Mouse (Mus musculus) cerebellum, adult 18-20 months (tissue): ENCODE results near the gene Klhl5.
"Not testable (repeated sequence)": the region's sequence is repeated elsewhere in the genome, so short reads cannot be mapped to it uniquely, and the experiment has no call there.

ENCODE experiments used
- DNase-seq, 2 experiments: peaks; one replicate each; pipeline ENCODE4 v3.0.0; 2021

Klhl5 gene

DNA sequence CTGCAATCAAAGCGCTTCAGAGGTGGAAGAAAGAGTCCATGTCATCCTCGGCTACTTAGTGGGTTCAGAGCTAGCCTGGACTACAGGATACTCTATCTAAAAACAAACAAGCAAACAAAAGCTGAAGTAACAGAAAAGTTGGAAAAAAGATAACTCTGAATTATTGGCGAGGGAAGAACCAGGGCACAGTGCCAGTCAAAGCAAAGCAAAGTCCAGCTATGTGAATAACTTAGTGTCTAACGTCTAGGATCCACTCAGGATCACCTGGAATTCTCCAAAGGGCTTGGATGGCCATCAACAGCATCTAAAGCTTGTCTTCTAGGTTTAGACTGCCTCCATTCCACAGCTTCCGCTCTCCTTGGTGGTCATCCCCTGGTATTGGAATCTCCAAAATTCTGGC is 9.9 kb upstream of the Klhl5 start:
- no peak for DNase-seq

DNA sequence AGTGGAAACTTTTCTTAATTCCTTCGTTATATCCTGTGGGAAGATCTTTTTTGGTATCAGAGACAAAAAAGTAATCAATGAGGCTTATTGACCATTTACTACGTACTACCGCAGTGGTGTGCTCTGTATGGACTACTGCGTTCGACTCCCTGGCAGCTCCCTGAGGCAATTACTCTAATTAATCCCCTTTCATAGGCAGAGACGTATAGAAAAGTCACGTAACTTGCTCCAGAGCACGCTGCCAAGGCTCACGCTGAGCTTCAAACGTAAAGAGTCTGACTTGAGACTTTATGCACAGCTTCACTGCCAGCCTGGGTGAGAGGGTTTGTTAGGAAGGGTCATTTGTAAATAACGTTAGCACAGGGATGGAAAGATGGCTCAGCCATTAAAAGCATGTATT is 7.3 kb upstream of the Klhl5 start:
- DNase-seq, result no peak

DNA sequence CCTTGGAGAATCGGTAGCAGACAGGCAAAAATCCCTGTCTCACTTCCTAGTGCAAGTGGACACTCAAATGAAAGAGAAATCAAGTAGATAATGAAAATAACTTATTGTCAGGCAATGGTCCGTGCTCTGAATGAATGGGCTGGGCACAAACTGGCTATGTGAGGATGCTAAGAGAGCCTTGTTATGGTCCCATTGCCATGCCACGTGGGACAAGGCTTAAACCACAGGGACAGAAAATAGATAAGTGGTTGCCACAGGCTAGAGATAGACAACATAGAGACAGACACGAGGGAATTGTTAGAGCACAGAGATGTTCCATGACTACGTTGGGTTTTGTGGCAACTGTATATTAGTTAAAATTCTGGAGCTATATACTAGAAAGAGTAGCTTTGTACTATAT is 6.1 kb upstream of the Klhl5 start:
- DNase-seq, result no peak

DNA sequence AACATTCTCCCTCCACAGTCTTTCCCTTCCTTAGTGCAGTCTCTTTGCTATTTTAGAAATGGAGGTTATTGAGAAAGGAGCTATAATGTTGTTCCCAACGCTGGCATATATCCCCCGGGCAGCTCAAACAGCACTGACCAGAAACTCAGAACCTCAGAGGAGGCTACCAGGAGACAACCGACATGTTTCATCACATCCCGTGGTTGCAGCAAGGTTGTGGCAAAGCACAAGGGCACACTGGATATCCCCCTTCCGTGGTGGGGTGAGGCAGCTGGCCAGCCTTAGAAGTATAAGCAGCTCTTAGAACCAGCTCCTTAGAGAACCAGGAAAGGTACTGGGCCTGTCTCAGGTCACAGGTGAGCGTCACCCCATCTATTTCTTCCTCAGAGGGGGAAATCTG is 5.7 kb upstream of the Klhl5 start:
- DNase-seq, result no peak

DNA sequence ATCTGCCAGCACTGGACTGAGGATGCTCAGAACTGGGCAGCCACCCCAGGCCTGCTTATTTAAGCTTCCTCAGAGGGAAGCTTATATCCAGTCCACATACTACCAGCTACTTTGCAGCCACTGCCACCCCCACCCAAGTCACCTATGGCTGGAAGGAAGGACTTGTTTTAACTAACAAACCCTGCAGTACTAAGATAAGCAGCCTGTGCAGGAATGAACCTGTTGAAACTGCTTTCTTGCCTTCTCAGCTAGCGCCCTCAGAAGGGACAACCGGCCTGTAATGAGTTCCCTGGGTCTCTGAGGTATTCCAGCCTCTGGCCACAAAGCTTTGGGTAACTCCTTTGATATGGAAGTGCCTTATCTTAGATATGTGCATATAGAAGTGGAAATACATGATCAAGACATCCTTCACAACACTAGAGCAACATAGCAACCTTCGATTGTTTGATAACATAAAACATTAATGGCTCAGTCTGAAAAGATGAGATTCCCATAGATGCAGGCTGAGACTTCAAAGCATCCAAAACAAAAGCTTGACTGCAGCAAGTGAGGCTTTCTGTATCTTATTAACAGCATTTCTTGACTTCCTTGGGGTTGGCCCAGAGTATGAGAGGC is 5.2 kb upstream of the Klhl5 start:
- DNase-seq, result no peak

DNA sequence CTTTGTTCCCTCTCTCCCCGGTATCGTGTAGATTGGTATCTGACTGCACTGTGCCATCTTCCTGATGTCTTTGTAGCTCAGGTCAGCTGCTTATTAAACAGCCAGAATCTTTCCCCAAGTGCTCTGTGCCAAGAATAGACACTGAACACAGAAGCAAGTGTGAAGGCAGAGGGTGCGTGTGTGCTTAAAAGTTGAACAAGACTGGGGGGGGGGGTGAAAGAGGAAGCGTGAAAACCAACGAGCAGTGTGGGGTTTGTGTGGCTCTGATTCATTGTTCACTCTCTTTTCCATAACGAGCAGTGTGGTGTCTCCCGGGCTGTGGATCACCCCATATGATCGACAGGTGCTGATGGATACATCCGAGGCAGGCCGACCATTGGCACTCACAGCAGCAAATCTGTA is 4.7 kb upstream of the Klhl5 start:
- DNase-seq, result no peak

DNA sequence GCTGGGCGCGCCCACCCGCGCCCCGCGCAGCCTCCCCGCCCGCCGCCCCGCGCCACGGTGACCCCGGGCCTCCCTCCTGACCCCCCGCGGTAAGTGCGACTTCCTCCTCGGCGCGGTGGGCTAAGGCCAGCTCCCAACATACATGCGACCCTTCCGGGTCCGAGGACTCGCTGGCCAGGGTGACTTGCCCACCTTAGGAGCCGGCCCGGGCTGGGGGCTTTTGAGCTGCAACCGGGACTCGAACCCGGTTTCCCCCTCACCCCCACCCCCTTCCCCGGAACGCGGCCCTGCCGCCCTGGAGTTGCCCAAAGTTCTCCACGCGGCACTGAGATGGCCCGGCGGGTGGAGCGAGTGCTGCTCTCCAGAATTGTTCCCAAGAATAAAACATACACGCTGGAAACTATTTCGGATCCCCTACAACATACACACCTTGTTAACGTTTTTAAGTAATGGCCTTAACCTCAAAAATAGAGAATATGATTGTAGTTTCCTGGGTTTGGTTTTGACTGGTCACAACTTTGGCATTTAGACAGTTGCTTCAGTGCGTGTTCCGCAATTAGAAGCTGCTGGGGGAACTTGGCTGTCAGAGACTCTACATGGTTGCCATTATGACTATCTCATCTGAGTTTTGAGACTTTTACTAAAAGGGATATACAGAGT is 564 bp downstream of the Klhl5 start:
- peak; percentile 10 to 15 for DNase-seq

DNA sequence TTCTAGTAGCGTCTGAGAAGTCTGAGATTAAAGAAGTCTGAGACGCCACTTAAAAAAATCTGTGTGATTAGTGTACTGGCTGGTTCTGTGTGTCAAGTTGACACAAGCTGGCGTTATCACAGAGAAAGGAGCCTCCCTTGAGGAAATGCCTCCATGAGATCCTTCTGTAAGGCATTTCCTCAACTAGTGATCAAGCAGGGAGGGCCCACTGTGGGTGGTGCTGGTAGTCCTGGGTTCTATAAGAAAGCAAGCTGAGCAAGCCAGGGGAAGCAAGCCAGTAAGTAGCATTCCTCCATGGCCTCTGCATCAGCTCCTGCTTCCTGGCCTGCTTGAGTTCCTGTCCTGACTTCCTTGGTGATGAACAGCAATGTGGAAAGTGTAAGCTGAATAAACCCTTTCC is 4.9 kb downstream of the Klhl5 start:
- DNase-seq, result not testable (repeated sequence)

DNA sequence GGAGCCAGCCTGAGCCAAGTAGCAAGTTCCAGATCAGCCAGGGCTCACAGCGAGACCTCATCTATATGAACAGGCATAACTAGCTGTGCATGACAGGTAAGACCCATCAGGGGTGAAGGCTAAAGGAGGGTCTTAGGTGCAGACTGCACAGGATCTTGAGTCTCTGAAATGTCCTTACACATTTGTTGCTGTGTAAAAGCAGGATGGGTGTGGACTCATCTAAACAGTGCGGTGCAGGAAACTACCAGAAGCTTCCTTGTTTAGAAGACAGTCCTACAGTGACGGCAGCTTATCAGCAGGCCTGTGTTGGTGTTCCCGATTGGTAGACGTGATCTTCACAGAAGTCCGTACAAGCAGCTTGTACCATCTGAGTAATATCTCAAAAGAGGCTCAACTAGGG is 6.0 kb downstream of the Klhl5 start:
- DNase-seq, result no peak

DNA sequence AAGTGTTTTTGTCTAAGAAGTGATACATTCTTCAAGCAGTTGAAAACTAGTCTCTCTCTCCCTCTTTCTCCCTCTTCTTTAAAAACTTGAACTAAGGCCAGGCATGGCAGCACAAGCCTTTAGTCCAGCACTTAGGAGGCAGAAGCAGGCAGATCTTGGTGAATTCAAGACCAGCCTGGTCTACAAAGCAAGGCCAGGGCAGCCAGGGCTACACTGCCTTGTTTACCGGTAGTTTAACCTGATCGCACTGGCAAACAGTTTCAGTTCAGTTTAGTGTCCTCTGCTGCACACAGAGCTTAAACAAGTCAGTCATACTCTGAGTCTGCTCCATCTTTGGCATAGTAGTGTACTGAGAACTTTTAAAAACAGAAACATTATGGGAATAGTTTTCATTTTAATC is 9.4 kb downstream of the Klhl5 start:
- DNase-seq, result no peak

DNA sequence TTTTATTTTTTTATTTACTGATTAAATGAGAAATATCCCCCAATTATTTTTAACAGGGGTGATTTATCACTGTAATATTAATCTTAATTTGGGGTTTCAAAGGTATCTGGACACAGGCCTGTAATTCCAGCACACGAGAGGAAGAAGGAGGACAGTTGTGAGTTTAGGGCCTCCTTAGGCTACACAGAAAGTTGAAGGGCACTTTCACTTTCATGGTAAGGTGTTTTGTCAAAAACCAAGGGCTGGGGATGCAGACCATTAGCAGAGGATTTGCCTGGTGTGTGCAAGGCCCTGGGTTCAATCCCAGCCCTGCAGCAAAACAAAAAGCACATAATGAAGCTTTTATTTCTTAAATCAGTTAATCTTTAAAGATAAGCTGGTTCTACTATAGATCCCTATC is 12.2 kb downstream of the Klhl5 start:
- DNase-seq, result no peak

DNA sequence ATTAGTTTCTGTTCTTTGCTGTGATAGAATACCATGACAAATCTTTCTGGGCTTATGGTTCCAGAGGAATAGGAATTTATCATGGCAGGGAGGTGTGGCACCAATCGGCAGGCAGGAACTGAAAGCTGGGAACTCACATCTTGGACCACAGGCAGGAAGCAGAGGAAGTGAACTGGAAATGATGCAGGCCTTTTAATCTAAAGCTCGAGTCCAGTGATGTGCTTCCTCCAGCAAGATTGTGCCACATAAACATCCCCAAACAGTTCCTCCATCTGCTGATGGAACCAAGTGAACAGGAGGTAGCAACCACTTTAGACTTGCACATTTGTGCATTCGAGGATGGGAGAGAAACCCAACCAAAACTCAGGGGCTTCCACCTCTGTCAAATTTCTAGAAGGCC is 12.6 kb downstream of the Klhl5 start:
- DNase-seq, result no peak

DNA sequence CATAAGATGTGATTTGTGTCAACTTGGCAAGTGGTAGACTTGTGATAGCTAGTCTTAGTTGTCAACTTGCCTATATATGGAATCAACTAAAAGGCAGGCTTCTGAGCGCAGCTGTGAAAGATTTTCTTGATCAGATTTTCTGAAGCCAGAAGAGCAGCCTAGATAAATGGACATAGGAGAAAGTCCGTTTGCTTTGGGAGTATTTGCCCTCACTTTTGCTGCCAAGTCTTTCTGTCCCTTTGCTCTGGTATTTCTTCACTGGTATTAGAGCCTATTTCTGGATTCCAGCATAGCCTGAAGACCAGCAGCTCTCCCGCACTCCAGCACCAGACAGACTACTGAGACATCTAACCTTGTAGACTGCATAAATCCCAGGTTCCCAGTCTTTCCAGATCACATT is 15.3 kb downstream of the Klhl5 start:
- no peak for DNase-seq

DNA sequence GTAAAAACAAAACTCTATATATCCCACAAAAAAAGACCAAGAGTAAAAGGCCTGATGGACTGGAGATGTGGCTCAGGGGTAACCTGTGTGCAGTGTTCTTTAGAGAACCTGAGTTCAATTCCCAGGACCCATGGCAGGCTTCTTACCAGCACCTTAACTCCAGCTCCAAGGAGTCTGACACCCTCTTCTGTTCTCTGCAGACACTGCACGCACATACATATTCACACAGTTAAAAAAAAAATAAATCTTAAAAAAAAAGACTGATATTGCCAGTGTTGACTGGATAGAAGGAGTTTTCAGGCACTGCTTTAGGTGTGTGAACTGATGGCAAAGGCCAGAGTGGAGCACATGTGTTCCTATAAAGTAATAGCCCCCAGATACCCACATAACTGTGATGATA is 18.8 kb downstream of the Klhl5 start:
- DNase-seq, result no peak

DNA sequence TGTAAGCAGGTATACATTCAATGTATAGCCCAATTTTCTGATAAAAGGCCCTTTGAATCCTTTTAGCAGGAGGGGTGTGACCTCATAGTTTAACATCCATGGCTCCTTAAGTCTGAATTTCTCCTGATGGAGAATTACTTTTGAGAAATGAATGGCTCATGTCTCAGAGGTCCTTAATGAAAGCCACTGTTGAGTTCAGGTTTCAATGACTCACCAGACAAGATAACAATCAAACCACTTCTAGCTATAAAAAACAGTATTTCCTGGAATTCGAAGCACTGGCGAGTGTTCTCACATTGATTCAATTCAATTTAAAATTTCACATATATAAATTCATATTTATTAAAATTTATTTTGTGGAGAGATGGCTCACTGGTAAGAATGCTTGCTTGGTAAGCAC is 21.1 kb downstream of the Klhl5 start:
- no peak for DNase-seq

DNA sequence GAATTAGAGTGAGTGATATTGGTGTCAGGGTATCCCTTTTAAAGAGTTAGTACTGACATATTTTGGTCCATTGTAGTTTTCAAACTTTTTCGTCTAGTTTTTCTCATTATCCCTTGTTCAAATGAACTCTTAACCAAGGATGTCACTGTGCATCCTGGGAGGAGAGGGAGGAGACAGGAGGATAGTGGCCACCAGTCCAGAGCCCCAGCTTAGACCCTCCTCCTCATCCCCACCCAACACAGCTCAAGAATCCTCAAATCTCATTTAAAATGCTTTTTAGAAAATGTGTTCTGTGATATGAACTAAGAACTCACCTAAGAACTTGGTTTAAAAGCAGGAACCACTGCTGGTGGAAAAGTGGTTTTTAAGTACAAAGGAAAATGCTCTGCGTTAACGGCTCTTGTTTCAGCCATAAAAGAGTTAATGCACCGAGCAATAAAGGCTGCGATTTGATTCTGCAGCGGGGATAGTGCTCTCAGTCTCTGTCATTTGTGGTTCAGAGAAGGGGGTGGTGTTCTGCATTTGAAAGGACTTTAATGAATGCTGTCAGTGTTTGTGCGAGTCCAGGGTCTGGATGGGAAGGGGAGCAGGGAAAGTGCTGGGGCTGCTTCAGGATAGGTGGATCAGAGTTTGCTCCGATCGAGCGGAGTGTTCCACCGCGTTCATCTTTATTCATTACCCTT is 23.3 kb downstream of the Klhl5 start:
- DNase-seq, result peak in 1 of 2 experiments; percentile 11

DNA sequence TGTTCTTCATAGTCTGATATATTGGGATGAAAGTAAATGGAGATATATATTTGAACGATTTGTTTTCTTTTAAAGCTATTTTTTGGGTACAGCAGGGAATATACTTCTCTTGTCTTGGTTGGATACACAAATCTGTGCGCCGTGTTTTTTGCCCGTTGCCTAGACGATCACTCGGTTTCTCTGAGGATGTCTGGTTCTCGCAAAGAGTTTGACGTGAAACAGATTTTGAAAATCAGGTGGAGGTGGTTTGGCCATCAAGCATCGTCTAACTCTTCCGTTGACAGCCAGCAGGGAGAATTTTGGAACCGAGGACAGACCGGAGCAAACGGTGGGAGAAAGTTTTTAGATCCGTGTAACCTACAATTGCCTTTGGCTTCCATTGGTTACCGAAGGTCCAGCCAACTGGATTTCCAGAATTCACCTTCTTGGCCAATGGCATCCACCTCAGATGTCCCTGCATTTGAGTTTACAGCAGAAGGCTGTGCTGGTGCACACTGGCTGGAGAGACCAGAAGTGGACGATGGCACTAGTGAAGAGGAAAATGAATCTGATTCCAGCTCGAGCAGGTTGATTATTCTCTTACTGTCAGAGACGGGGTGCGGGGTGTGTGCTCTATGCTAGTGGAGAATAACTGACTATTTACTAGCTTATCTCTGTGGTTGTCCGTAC is 24.0 kb downstream of the Klhl5 start:
- DNase-seq, result peak; percentile 42 to 52

DNA sequence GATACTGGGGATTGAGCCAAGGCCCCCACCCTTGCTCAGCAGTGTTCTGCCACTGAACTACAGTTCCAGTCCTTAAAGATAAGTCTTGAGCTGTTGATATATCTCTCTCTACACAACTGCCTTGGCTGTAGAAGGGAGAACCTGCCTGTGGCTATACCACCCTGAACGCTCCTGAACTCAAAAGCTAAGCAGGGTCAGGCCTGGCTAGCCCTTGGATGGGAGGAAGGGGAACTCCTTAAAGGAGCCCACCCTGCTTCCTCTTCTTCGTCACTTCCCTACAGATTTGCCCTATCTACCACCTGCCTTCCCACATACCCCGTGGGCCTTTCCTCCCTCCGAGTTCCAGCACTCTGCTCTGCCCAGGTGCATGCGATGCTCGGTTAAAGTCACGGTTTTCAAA is 28.8 kb downstream of the Klhl5 start:
- DNase-seq, result no peak

DNA sequence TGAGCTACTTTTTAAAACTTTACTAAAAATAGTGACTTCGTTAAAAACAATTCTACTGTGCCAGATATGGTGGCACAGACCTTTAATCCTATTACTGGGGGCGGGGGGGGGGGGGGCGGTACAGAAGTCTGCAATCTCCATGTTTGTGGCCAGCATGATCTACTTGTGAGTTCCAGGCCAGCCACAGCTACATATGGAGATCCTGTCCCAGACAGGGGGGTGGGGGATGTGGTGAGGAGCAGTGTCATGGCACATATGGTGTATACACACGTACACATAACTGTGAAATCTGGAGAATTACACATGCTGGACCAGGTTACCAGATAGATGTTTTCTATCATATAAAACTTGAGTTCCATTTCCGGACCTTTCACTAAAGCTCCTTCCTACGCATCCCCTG is 29.7 kb downstream of the Klhl5 start:
- no peak for DNase-seq

DNA sequence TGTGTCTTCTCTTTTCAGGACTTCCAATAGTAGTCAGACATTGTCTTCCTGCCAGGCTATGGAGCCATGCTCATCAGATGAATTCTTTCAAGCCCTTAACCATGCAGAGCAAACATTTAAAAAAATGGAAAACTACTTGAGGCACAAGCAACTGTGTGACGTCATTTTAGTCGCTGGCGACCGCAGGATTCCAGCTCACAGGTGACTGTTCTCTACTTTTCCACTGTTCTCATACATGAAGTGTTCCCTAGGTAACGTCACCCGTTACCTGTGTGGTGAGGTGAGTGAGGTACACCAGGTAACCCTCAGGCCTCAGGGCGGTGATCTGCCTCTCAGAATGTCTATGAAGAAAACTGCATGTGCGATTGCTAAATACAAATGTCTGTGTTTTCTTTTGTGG is 33.9 kb downstream of the Klhl5 start:
- DNase-seq, result no peak

DNA sequence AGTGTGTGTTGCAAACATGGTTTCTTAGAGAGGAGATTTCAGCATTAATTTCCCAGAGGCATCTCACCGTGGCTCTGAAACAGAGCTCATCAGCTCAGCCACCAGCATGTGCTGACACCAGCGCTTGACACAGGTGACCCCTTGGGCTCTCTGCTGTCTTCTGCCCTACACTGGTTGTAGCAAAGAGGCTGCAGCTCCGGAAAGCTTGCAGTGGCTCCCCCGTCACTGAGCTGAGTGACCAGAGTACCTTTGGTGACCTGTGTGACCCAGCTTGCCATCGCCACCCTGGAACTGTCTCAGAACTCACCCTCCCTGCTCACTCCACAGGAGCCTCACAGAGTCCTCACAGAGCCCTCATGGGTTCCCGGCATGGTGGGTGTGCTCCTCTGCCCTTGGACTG is 34.9 kb downstream of the Klhl5 start:
- DNase-seq, result no peak

DNA sequence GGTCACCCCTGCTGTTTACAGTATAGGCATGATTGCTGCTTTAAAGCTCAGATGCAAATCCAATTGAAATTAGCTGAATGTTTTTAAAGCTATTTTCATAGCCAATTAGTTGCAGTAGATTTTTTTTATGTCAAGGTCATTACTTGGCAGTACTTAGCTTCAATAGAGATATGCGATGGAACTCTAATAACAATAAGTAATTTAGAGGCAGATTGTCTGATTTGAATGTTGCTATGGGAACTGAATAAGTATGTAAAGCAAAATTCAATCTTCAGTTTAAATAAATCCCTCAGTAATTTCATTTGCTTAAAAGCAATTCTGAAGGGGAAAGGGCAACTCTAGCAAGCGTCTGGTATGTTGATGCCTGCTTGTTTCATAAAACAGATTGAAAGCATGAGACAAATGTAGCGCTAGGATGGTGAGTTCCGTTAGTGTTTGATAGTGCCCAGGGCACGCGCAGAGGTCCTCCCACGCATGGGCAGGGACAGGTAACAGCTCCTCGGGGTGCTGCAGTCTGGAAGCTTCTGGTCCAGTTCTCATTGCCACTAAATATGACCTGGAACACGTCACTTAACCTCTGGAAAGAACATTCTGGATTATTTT is 38.3 kb downstream of the Klhl5 start:
- no peak for DNase-seq

DNA sequence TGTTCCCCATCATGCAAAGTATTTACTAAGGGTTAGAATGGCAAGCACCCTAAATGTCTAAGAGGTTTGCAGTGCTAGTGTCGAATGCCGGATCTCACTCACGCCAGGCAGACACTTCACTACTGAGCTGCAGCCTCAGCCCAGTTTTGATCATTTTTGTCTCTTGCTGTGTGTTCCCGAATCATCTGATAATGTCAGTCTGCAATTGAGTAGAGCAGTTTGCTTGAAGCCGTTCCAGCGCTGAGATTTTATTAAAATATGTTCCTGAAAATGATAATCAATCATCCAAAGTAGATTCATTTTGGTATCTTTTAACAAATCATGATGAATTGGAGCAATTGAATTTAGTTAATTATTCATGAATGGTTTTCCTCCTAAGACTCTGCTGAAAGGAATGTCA is 39.4 kb downstream of the Klhl5 start:
- DNase-seq, result no peak

DNA sequence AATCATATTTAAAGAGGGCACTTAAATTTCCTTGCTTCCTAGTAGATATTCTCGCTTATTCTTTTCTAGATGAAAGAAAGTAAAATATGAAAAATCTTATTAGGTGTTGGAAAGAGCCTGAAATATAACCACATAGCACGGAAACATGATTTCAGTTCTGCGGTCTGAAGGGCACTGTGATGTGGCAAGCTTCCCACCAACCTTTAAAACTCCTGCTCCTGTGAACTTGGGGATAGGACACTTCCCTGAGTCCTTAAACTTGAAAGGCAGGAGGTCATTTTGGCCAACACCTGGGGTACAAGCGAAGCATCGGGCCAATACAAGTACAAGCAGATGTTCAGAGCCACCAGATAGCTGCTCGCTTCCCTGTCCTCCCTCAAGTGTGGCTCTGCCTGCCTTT is 42.4 kb downstream of the Klhl5 start:
- DNase-seq, result no peak
